Mouse (Mus musculus): ENCODE data around the gene Gpc2. TPM values are rescaled to one million over a fixed set of nuclear protein-coding genes. Genes with fewer than 3 reads are reported as not detected.

Gene Gpc2
- polyA plus RNA-seq, 1 experiment from 2014 or later = 54.3 TPM

GRCm38 (mm10) chr5:138272409-138272923, 7.3 kb downstream of the Gpc2 start, which contains the start of gene Gal3st4:
Gal3st4 (minus strand) TSS chr5:138272840.
- peak within 1 kb of the TSS; percentile 81 for H3K27ac ChIP-seq
- H3K4me1 ChIP-seq = peaks cover 50% of the 10 kb centered on the region
- WGBS = under 1% methylated on average over 12 of the region's 12 CpGs
- peaks cover 38% of the 10 kb centered on the region for H3K36me3 ChIP-seq
- H3K27me3 ChIP-seq (ENCODE audit: low read depth, poor library complexity, severe bottlenecking) = peaks cover 4% of the 10 kb centered on the region; the same call in 1 of the 2 replicates
- no peaks in the 10 kb centered on the region for H3K9me3 ChIP-seq (replicated peaks)
- H3K4me3 ChIP-seq = peak within 1 kb of the TSS; percentile 41
- DNase-seq (ENCODE audit: low spot score) = peak; percentile 67

GRCm38 (mm10) chr5:138271232-138271631, 8.6 kb downstream of the Gpc2 start:
- WGBS = 51% methylated on average over 3 of the region's 3 CpGs
- Histone ChIP-seq H3K4me3 (no peak overlapping the region), H3K4me1 (peaks cover 38% of the 10 kb centered on the region)

GRCm38 (mm10) chr5:138268980-138269379, 10.8 kb downstream of the Gpc2 start:
- H3K27me3 ChIP-seq (ENCODE audit: low read depth, poor library complexity, severe bottlenecking) = peaks cover 4% of the 10 kb centered on the region; the same call in 1 of the 2 replicates
- 84% methylated on average over 4 of the region's 4 CpGs for whole genome bisulfite sequencing
- H3K36me3 ChIP-seq = peaks cover 21% of the 10 kb centered on the region
- H3K4me3 ChIP-seq = no peak overlapping the region
- no peaks in the 10 kb centered on the region for H3K9me3 ChIP-seq (replicated peaks)
- DNase-seq (ENCODE audit: low spot score) = no peak
- no peak overlapping the region for H3K27ac ChIP-seq
- peaks cover 31% of the 10 kb centered on the region for H3K4me1 ChIP-seq

More at GRCm38 (mm10) chr5:138271232-138271631, 8.6 kb downstream of the Gpc2 start:
- Histone ChIP-seq H3K36me3 (peaks cover 34% of the 10 kb centered on the region), H3K9me3 (replicated peaks) (no peaks in the 10 kb centered on the region), H3K27ac (no peak overlapping the region), H3K27me3 (ENCODE audit: low read depth, poor library complexity, severe bottlenecking) (peaks cover 4% of the 10 kb centered on the region; the same call in 1 of the 2 replicates)
- DNase-seq (ENCODE audit: low spot score) = no peak

- WGBS = 88% methylated on average over 3 of the region's 3 CpGs
- H3K27ac ChIP-seq = no peak overlapping the region
These were observed 12.7 kb downstream of the Gpc2 start for GRCm38 (mm10) chr5:138267114-138267513.

GRCm38 (mm10) chr5:138265712-138266111, 14.1 kb downstream of the Gpc2 start:
- no peak overlapping the region for H3K4me3 ChIP-seq
- H3K9me3 ChIP-seq (replicated peaks) = no peaks in the 10 kb centered on the region
- H3K27me3 ChIP-seq (ENCODE audit: low read depth, poor library complexity, severe bottlenecking) = no peaks in the 10 kb centered on the region
- DNase-seq (ENCODE audit: low spot score) = no peak
- peaks cover 35% of the 10 kb centered on the region for H3K36me3 ChIP-seq
- peaks cover 25% of the 10 kb centered on the region for H3K4me1 ChIP-seq
- H3K27ac ChIP-seq = no peak overlapping the region
- WGBS = 98% methylated on average over 4 of the region's 4 CpGs

More at GRCm38 (mm10) chr5:138267114-138267513, 12.7 kb downstream of the Gpc2 start:
- H3K36me3 ChIP-seq = peaks cover 21% of the 10 kb centered on the region
- DNase-seq (ENCODE audit: low spot score) = no peak
- no peaks in the 10 kb centered on the region for H3K9me3 ChIP-seq (replicated peaks)
- H3K4me1 ChIP-seq = peaks cover 32% of the 10 kb centered on the region
- H3K27me3 ChIP-seq (ENCODE audit: low read depth, poor library complexity, severe bottlenecking) = 0 out of 2 replicates have a peak, but pooled peaks cover 4% of the 10 kb centered on the region
- no peak overlapping the region for H3K4me3 ChIP-seq

- peak overlapping the region; percentile 74 for H3K4me3 ChIP-seq
- DNase-seq (ENCODE audit: low spot score) = no peak
- H3K36me3 ChIP-seq = peaks cover 50% of the 10 kb centered on the region
- H3K4me1 ChIP-seq = peaks cover 25% of the 10 kb centered on the region
- WGBS = 17% methylated on average over 6 of the region's 6 CpGs
- no peaks in the 10 kb centered on the region for H3K9me3 ChIP-seq (replicated peaks)
- no peaks in the 10 kb centered on the region for H3K27me3 ChIP-seq (ENCODE audit: low read depth, poor library complexity, severe bottlenecking)
- peak overlapping the region; percentile 93 for H3K27ac ChIP-seq
These were observed 15.6 kb downstream of the Gpc2 start for GRCm38 (mm10) chr5:138264207-138264578.

GRCm38 (mm10) chr5:138263260-138264206, 16.3 kb downstream of the Gpc2 start, which contains the start of gene BC037034:
BC037034 (minus strand) TSS chr5:138264033.
- H3K9me3 ChIP-seq (replicated peaks) = no peaks in the 10 kb centered on the region
- DNase-seq (ENCODE audit: low spot score) = peak; percentile 94
- under 1% methylated on average over 68 of the region's 71 CpGs for WGBS
- H3K27ac ChIP-seq = peak within 1 kb of the TSS; percentile 93
- H3K36me3 ChIP-seq = peaks cover 57% of the 10 kb centered on the region
- no peaks in the 10 kb centered on the region for H3K27me3 ChIP-seq (ENCODE audit: low read depth, poor library complexity, severe bottlenecking)
- H3K4me3 ChIP-seq = peak within 1 kb of the TSS; percentile 74
- peaks cover 25% of the 10 kb centered on the region for H3K4me1 ChIP-seq

- Histone ChIP-seq H3K9me3 (replicated peaks) (no peaks in the 10 kb centered on the region), H3K4me1 (peaks cover 25% of the 10 kb centered on the region), H3K4me3 (peak overlapping the region; percentile 74), H3K27ac (peak overlapping the region; percentile 93), H3K36me3 (peaks cover 65% of the 10 kb centered on the region), H3K27me3 (ENCODE audit: low read depth, poor library complexity, severe bottlenecking) (no peaks in the 10 kb centered on the region)
- 75% methylated on average over 18 of the region's 18 CpGs for WGBS
- DNase-seq (ENCODE audit: low spot score) = no peak
These were observed 17.1 kb downstream of the Gpc2 start for GRCm38 (mm10) chr5:138262582-138263240.

GRCm38 (mm10) chr5:138262001-138262400, 17.8 kb downstream of the Gpc2 start:
- Histone ChIP-seq H3K4me3 (peak overlapping the region; percentile 74; the same call in 1 of the 2 replicates), H3K36me3 (peaks cover 67% of the 10 kb centered on the region)
- 79% methylated on average over 4 of the region's 4 CpGs for WGBS

GRCm38 (mm10) chr5:138260834-138261233, 19.0 kb downstream of the Gpc2 start:
- Histone ChIP-seq H3K4me3 (no peak overlapping the region), H3K4me1 (peaks cover 33% of the 10 kb centered on the region), H3K36me3 (peaks cover 58% of the 10 kb centered on the region), H3K27ac (no peak overlapping the region), H3K27me3 (ENCODE audit: low read depth, poor library complexity, severe bottlenecking) (no peaks in the 10 kb centered on the region), H3K9me3 (replicated peaks) (no peaks in the 10 kb centered on the region)
- WGBS = 94% methylated on average over 11 of the region's 11 CpGs
- no peak for DNase-seq (ENCODE audit: low spot score)

More at GRCm38 (mm10) chr5:138262001-138262400, 17.8 kb downstream of the Gpc2 start:
- H3K4me1 ChIP-seq = peaks cover 25% of the 10 kb centered on the region
- H3K9me3 ChIP-seq (replicated peaks) = no peaks in the 10 kb centered on the region
- H3K27me3 ChIP-seq (ENCODE audit: low read depth, poor library complexity, severe bottlenecking) = no peaks in the 10 kb centered on the region
- DNase-seq (ENCODE audit: low spot score) = no peak
- H3K27ac ChIP-seq = no peak overlapping the region

- no peaks in the 10 kb centered on the region for H3K27me3 ChIP-seq (ENCODE audit: low read depth, poor library complexity, severe bottlenecking)
- no peak overlapping the region for H3K27ac ChIP-seq
- H3K36me3 ChIP-seq = peaks cover 52% of the 10 kb centered on the region
- H3K4me1 ChIP-seq = peaks cover 36% of the 10 kb centered on the region
- DNase-seq (ENCODE audit: low spot score) = no peak
- 84% methylated on average over 10 of the region's 10 CpGs for WGBS
- no peaks in the 10 kb centered on the region for H3K9me3 ChIP-seq (replicated peaks)
- H3K4me3 ChIP-seq = no peak overlapping the region
These were observed 19.8 kb downstream of the Gpc2 start for GRCm38 (mm10) chr5:138260051-138260450.

GRCm38 (mm10) chr5:138258993-138259392, 20.8 kb downstream of the Gpc2 start:
- H3K4me3 ChIP-seq = no peak overlapping the region
- H3K9me3 ChIP-seq (replicated peaks) = no peaks in the 10 kb centered on the region
- DNase-seq (ENCODE audit: low spot score) = no peak
- H3K27ac ChIP-seq = no peak overlapping the region
- H3K4me1 ChIP-seq = peaks cover 31% of the 10 kb centered on the region
- H3K36me3 ChIP-seq = peaks cover 52% of the 10 kb centered on the region
- H3K27me3 ChIP-seq (ENCODE audit: low read depth, poor library complexity, severe bottlenecking) = no peaks in the 10 kb centered on the region
- WGBS = 63% methylated on average over 7 of the region's 7 CpGs

Measured in limb, embryonic 10.5 days (tissue).